Mouse (Mus musculus) embryo, embryonic 11.5 days (tissue): ENCODE data around the gene Nr2f2.

Source experiments
- DNase-seq: peaks from one replicate; pipeline ENCODE4 v3.0.0-alpha.2; 2012; ENCODE audit warnings: low read depth, low spot score

The Nr2f2 gene

DNA sequence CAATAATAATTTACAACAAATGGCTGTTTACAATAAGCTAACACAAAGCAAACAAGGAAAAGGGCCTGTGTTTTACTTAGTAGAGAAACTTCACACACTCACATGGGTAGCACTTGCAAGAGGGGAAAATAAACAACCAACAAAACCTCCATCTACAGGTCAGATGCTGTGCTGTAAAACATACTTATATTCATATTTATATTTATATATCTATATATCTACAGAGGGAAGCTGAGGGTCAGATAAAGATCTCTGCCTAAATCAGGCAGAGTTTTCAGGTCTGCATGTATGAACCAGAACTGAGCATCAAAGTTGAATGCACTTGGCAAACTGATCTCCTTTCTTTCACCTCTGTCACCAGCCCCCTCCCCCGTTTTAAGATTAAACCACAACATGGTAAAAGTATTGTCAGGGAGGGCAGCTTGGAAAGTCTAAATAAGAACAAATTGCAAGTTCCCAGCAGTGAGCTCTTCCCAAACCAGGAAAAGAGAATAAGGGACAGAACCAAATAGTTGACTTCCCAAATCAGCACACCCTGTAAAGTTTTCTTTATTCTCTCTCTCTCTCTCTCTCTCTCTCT, 14.5 kb downstream of the Nr2f2 start:
- DNase-seq: no peak

DNA sequence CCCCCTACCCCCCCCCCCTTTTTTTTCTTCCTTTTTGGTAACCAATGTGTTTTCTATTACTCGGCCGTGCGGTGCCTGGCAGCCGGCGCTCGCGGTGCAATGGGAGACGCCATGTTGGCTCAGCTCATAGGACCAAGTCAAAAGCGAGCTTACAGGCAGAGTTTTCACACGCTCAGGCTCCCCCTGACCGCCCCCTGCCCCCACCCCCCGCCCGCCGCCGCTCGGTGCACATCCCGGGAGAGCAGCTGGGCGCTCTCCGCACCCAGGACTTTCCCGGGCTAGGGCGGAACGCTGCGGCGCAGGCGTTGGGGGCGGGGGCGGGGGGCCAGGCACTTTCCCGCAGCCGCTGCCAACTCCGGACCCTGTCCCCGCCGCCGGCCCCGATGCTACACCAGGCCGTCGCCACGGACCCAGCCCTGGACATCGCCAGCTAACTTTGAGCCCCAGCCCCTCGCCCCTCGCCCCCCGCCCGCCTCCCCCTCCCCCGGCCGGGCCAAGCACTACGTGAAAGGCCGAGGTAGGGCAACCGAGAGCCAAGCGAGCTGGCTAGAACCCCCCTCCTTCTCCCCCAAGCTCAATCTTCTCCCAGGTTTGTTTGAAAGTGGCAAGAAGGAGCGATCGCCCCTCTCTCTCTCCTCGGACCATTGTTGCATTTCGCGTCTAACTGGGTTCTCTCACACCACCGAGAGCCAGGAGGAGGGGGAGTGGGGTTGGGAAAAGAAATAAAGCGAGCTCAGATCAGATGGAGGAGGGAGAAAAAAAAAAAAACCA, 15.6 kb downstream of the Nr2f2 start:
- DNase-seq: no peak

DNA sequence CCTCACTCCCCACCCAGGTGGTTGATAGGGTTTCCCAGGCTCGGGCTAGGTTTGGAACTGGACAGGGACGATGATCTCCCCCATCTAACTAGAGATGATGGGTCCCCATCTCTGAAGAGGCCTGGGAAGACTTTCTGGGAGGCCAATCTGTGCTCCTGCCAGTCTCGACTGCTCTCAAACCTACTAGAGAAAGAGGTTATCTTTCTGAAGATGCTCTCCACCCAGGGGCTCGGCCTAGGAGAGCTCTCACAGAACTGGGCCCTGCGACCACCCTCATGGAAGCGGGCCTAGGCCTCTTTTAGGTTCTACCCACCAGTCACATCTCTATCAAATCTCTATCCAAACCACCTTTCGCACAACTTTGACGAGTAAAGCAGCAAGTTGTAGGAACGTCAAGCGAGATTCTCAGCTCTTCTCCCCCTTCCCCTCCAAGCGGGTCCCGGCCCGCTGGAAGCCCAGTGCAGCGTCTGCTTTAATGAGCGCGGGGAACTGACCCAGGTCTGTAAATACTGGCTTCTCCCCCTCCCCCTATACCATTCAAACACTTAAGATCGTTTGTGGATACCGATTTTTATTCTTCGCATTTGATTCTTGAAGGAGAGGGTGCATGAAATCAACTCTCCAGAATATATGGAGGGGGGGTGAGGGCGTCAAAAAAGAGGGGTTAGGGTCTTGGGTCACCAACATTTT, 16.4 kb downstream of the Nr2f2 start:
- no peak for DNase-seq

DNA sequence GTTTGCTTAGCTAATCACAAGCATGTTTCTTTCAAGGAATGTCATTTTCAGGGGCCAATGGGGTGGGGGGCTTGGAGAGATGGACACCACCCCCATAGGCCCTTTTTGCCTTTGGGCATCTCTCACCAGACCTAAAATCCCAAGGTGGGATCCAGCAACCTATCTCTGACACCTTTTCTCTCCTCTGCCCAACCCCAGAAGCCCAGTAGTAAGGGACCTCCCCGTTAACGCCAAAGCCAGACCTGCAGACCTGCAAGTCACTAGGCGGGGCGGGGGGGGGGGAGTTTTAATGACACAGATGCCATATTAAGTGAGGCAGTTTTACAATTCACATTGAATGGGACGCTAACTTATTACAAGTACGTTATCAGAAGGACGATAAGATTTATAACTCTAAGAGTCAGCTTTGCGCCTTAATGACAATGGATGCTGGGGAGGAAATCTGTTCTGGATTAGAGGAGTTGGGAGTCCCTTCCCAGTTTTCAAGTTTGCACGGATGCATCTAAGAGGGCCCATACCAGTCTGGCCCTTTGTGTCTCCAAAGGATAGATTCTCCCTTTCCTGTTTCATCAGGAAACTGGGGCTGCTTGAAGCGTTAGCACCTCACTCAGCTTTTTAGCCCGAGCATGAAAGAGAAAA, 17.4 kb downstream of the Nr2f2 start:
- no peak for DNase-seq

DNA sequence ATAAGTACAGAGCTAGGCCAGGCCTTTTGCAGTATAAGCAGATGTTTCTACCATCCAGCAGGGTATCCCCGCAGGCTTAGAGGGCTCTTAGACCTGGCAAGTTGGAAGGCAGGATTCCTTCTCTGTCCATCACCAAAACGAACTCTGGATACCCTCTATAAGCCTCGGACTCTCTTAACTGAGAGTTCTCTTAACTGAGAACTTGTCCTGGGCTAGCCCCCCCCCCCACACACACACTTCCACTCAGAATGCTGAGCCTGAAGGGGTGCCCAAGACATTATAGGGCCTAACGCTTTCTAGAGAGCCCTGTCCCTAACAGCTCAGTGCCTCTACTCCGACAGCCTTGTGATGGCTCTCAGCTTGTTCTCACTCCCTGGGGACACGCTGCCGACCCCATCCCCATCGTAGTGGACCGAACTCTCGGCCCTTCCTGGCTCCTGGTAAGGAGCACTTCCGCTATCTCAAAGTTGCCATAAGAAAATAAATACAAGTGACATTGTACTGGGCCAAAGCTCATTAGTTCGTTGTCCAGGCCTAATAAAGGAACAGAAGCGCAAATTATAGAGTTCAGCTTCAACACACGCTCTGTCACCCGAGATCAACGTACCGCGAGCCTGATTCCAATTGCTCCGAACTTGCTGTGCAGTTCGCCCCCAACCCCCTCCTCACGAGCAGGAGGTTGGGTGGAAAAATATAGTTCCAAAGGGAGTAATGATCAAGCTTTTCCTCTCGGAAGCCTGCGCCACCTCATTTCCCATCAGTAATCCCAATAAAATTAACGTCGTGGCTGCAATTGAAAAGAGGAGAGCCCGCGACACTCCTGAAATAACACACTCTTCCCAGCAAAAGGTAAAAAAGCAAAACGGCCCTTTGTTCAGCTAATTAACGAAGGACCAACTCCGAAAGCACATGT, 18.2 kb downstream of the Nr2f2 start:
- DNase-seq: no peak

DNA sequence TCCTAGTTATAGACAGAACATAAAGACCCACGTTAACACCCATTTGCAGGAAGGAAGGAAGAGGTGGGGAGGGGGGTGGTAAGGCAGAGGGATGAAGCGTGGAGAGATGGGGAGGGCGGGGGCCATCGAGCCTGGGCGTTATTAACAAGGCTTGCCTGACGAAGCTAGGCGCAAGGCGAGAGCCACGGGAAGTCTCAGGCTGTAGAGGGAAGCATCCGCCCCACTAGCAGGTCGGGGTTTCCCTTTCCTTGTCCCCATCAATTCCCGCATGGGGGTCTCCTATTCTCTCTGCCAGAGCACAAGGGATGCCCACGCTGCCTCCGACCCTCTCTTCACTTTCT, 18.9 kb downstream of the Nr2f2 start:
- no peak for DNase-seq

DNA sequence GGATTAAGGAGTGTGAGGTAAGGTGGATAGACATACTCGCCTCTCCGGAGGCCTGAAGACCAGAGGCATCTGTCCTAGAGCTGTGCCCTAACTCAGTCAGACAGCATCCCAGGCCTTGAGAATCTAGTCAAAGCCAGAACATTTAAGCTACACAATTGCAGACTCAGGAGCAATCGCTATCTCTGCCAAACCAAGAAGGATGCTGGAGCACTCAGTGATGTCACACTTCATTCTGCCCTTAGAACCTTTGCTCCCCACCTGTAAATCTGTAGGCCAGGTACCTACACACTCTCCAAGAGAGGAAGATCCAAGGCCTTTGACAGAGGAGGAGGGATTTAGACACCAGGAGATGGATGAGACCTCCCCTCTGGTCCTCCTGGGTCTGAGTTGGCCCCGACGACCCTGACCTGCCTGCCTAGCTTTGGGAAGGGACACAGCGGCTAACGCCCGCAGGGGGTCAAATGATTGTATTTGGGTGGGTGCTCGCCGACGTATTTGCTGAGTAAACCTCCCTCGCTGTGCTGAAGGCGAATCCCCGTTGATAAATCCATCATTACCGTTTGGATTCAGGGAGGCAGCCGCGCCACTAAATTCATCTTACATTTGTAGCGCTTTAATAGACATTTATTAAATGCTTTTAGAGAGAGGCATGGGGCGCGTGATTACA, 19.5 kb downstream of the Nr2f2 start:
- no peak for DNase-seq

DNA sequence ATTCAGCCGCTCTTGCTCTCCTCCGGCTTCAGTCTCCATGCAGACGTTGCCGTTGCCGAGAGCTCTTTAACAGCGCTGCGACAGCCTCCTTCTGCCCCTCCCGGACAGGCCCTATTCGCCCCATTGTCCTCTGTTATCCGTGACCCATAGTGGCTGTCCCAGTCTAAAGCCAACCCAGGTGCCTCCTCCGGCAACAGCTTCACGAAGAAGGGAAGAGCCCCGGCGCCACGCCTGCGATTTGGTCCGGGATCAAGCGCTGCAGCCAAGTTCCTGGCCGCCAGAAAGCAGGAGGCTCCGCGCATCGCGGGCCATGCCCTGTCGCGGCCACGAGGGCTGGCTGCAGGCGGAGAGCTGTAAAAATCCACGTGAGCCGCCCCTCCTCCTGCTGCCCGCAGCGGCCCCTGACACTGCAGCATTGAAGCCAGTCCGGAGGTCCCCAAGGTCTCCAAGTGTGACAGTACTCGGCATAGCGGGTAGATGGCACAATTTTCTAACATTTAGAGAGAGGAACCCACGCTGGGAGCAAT, 20.5 kb downstream of the Nr2f2 start:
- no peak for DNase-seq

DNA sequence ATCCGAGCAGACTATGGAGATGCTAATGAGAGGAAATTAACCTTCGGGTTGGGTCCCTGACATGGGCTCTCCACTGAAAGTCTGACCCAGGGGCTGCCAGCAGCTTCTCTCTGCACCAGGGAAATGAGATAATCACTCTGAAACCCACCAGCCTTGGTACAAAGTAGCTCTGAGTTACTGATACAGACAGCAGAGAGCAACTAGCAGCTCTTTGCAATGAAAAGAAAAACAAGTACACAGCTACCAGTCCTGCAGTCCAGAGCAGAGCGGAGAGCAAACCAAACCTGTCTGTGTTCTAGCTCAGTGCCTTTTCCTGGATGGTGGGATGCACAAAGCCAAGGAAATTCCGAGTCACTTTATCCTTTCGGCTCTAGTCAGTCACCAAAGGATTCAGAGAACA, 23.1 kb downstream of the Nr2f2 start:
- DNase-seq: no peak

DNA sequence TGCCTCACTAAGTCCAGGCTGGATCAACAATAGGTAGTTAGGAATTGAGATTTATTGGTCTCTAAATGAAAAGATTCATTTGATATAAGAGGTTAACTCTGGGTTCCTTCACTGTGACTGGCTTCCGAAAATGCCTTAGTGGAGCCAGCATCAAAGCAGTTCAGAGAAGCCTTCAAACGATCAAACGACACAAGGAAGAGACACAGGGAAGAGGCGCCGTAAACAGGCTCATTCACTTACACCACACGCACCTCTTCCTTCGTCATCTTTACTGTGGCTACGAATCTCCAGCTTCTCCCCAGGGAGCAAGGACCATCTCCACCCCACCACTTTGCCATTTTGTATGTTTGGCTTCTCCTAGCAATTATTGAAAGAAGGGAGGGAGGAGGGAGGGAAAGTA, 23.8 kb downstream of the Nr2f2 start:
- DNase-seq: no peak

DNA sequence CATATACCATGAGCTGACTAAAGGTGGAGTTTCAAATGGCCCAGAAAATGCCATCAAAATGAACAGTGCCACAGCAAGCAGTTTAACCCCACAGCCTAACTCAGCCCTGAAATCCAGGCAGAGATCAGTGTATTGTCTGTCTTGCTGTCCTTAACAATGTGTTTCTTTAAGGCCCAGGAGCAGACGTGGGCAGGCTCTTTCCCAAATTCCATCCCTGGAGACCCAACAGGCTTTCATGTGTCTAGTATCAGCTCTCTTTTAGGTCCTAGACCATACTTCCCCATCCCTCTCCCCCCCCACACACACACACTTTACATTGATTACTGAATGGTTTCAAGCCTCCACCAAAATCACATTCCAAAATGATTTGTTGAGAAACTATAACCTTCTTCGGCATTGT, 24.5 kb downstream of the Nr2f2 start:
- no peak for DNase-seq

DNA sequence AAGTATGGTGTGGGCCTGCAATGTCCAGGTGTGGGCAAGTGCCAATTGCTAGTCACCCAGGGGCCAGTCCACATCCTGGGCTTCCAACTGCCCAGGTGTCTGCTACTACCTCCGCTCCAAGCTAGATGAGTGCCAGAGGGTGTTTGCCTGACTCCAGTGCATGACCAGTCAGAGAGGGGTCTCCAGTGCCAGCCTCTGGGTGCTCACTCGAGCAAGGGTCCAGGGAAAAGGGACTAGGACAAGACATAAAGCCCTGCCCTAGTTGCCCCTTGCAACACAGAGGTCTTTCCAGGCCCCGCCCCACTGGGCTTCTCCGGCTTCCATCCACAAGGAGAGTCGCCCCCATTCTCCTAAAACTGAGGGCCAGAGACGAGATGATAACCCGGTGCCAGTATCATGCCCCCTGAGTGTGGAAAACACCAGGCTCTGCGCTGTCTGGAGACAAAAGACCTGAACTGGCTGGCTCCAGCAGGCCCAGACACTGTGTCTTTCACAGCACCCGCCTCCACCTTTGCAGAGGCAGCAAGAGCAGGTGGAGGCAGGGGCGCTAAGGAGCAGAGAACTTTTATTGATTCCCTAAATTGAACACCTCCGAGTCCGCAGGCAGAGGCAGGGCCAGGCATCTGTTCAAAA, 26.4 kb downstream of the Nr2f2 start:
- no peak for DNase-seq

DNA sequence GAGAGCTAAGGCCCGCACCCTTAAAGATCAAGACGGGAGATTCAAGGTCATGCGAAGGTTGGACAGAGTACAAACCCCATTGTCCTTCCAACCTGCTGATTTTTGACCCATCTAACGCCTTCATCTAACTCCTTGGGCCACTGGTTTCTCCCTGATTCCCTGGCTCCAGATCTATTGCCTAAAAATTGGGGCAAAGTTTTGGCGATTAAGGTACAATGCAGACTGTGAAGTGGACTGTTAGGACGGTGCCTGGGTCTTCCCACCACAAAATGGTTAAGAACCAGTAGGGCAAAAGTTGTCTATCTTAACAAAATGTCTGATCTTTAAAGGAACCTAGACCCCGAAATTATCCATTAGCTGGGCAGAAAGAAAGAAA, 28.3 kb downstream of the Nr2f2 start:
- no peak for DNase-seq

DNA sequence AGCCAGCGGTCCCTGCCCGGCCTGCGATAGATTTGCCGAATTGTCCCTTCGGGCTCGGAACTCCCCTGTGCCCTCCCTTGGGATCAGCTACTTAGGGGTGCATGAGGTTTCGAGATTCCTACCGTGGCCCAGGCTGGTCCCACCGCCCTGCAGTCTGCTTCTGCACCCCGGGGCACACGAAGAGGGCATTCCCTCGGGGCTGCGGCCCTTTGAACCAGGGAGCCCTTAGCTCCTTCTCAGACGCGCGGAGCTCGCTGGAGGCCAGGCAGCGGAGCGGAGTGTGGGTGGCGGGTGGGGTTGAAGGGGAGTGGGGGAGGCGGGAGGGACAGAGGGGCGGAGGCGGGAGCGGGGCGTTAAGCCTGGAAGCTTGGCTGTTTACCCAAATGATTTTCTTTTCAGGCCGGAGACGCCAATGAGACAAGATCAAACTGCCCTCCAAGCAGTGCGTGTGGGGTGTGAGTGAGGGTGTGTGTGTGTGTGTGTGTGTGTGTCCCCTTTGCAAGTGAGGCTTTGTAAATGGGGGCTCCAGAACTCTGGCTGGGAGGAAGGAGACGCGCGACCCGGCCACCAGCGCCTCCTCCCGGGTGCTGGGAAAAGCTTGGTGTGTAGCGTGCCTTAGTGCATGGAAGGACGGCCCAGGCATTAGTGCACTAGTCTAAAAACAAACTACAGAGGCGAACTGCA, 28.8 kb downstream of the Nr2f2 start:
- DNase-seq: no peak

DNA sequence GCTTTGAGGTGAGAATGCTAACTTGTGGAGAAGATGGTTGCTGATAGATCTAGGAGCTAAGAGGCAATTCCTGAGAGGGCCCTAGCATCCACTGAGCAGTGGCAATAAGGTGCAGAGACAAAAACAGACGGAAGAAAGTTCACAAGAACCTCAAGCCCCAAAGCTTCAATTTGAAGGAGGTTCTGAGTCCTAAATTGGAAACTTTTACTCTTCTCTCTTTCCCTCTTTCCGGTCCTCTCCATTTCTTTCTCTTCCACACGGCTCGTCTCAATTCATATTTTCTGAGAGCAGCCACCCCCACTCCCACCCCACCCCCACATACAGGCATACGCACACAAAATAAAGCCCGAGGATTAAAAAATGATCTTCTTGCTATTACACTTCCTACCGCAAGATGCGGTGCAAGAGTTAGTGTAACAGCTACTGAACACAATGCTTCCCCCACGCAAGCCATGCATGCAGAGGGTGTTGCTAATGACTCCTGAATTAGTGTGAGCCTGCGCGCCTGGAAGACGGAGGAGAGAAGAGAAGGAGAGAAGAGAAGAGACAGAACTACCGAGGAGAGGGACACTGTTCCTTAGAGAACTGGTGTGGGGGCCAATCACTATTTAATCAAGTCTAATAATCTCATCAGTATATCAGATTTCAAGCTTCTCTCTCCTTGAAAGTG, 29.8 kb downstream of the Nr2f2 start:
- no peak for DNase-seq

DNA sequence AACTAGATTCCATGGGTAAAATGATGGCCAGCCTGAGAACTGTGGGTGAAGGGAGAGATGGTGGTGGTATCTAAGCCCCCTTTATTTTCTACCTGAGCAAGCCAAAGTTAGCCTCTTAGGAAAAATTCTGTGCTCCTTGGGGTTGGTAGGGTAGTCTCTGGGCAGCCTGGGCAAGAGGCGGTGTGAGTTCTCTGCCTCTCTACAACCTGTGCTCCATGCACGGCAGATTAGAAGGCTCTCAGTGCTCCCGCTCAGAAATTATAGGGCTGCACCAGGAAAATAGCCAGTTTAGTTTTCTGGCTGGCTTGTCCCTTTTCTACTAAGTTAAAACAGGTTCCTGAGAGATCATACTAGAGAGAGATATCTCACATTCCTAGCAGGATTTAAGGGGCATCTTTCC, 30.4 kb downstream of the Nr2f2 start:
- DNase-seq: no peak

DNA sequence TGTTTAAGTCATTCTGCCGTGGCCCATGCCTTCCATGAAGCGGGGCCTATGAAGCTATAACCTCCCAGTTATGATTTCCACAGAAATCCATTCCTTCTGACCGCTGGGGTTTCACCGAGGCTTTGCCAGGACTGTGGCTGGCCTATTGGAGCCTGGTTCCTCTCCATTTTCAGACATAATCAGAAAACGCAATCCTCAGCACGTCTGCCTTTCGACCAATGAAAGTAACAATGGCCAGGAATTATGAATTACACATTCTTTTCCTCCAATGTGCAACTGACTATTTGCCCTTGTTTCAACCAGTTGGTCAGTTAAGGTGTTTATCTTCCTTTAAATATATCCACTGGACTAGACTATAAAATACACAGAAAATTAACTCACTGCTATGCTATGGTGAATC, 31.1 kb downstream of the Nr2f2 start:
- DNase-seq: no peak

DNA sequence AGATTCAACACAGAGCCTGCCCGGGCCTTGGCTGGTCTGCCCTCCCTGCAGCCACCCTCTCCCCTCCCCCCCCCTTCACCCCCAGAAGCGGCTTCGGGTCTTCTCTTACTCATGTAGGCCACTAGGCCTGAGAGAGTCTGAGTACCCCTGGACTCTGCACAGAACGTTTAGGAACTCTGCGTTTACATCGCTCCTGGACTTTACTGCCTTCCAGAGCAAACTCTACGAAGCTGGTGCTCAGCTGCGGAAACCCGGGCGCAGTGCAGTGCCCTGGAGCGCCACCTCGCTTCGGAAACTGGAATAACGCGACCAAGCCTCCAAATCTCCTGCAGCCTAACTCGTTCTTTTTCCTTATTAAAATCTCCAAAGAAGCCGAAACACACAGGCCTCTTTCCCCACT, 31.7 kb downstream of the Nr2f2 start:
- DNase-seq: no peak

DNA sequence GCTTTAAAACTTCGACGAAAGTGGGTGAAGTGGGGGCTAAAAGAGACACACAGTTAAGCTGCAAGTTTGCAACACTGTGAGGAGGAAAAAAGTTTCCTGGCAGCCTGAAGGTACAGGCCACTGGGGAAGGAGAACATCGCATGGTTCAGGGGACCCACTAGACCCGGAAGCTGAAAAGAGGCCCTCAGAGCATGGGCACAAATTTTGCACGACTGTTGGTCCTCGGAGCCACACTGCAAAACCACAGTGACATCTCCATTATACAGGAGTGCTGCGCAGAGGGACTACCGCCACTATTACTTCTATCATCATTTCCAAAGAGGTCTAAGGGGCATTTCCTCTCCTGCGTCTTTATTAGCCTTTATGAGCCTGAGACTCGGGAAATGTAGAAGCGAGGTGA, 32.7 kb downstream of the Nr2f2 start:
- DNase-seq: no peak
